Mouse (Mus musculus) cortical plate, adult 2 months (tissue): ENCODE data around the gene Krt88. TPM values are rescaled to one million over a fixed set of nuclear protein-coding genes. Genes with fewer than 3 reads are reported as not detected.

Source experiments
- H3K27ac ChIP-seq: fragments of 200-500 bp; 2 replicates; pipeline ENCODE4 v1.5.1; 2012; ENCODE audit warnings: low read length, control low read depth, inconsistent platforms; ENCODE audit not compliant: insufficient read depth
- H3K4me1 ChIP-seq: fragments of 200-500 bp; 2 replicates; pipeline ENCODE4 v1.6.1; 2011; ENCODE audit warnings: low read length; ENCODE audit not compliant: control insufficient read depth, insufficient read depth
- H3K4me3 ChIP-seq: fragments of 200-500 bp; 2 replicates; pipeline ENCODE4 v1.5.1; 2011; ENCODE audit warnings: mild to moderate bottlenecking, low read length, control low read depth; ENCODE audit not compliant: insufficient read depth
- CTCF ChIP-seq: fragments of 200-500 bp; IDR thresholded peaks from 2 replicates; pipeline ENCODE4 v1.5.1; 2011; ENCODE audit warnings: mild to moderate bottlenecking, control low read depth, low read length; ENCODE audit not compliant: insufficient read depth; ENCODE audit errors: extremely low read depth
- POLR2A ChIP-seq: fragments of 200-500 bp; IDR thresholded peaks from 2 replicates; pipeline ENCODE4 v1.6.1; 2011; ENCODE audit warnings: mild to moderate bottlenecking, low read length, control low read depth; ENCODE audit not compliant: insufficient read depth; ENCODE audit errors: extremely low read depth
- polyA plus RNA-seq: library from polyadenylated mRNA; depleted of rRNA; stranded (reverse); fragments of >200 nt; gene quantifications from 2 replicates; pipeline ENCODE4 v1.2.3, GENCODE M21; 2012

Gene Krt88
- polyA plus RNA-seq, 1 experiment: 0.13 TPM

GRCm38 (mm10) chr15:101469093-101469492 lies 21.5 kb downstream of the Krt88 start:
- no peak for TF ChIP-seq POLR2A
- TF ChIP-seq CTCF: no peak
- Histone ChIP-seq H3K4me3 (no peak overlapping the region), H3K4me1 (no peaks in the 10 kb centered on the region), H3K27ac (no peak overlapping the region)

GRCm38 (mm10) chr15:101472952-101473528 lies 25.5 kb downstream of the Krt88 start, which contains the start of gene Krt86:
TSS of gene Krt86 (plus strand) at chr15:101473478.
- Histone ChIP-seq H3K4me1 (no peaks in the 10 kb centered on the region), H3K4me3 (no peak within 1 kb of the TSS), H3K27ac (no peak within 1 kb of the TSS)
- TF ChIP-seq POLR2A (no peak), CTCF (no peak)

GRCm38 (mm10) chr15:101479007-101479665 lies 31.6 kb downstream of the Krt88 start:
- no peaks in the 10 kb centered on the region for H3K4me1 ChIP-seq
- TF ChIP-seq CTCF (peak; percentile 24; the same call in 1 of the 2 replicates), POLR2A (no peak)
- no peak overlapping the region; the same call in 1 of the 2 replicates for H3K4me3 ChIP-seq
- no peak overlapping the region for H3K27ac ChIP-seq

GRCm38 (mm10) chr15:101479666-101480060 lies 32.1 kb downstream of the Krt88 start:
- Histone ChIP-seq H3K4me3 (no peak overlapping the region; the same call in 1 of the 2 replicates), H3K4me1 (no peaks in the 10 kb centered on the region), H3K27ac (no peak overlapping the region)
- TF ChIP-seq CTCF (no peak), POLR2A (no peak)

- TF ChIP-seq POLR2A (no peak), CTCF (no peak)
- Histone ChIP-seq H3K27ac (no peak overlapping the region), H3K4me3 (no peak overlapping the region), H3K4me1 (no peaks in the 10 kb centered on the region; the same call in 1 of the 2 replicates)
These were observed 34.5 kb downstream of the Krt88 start for GRCm38 (mm10) chr15:101482056-101482455.

- H3K27ac ChIP-seq: no peak overlapping the region
- no peaks in the 10 kb centered on the region; the same call in 1 of the 2 replicates for H3K4me1 ChIP-seq
- TF ChIP-seq CTCF: no peak
- TF ChIP-seq POLR2A: no peak
These were observed 36.1 kb downstream of the Krt88 start for GRCm38 (mm10) chr15:101483646-101484045.

GRCm38 (mm10) chr15:101484939-101485338 lies 37.4 kb downstream of the Krt88 start:
- H3K27ac ChIP-seq: no peak overlapping the region
- TF ChIP-seq CTCF (no peak), POLR2A (no peak)
- H3K4me1 ChIP-seq: no peaks in the 10 kb centered on the region; the same call in 1 of the 2 replicates
- no peak overlapping the region for H3K4me3 ChIP-seq

More at GRCm38 (mm10) chr15:101483646-101484045, 36.1 kb downstream of the Krt88 start:
- H3K4me3 ChIP-seq: no peak overlapping the region

GRCm38 (mm10) chr15:101485911-101486635 lies 38.5 kb downstream of the Krt88 start:
- no peaks in the 10 kb centered on the region; the same call in 1 of the 2 replicates for H3K4me1 ChIP-seq
- TF ChIP-seq POLR2A: no peak
- TF ChIP-seq CTCF: no peak
- H3K4me3 ChIP-seq: no peak overlapping the region
- H3K27ac ChIP-seq: no peak overlapping the region

- no peak within 1 kb of the TSS for H3K27ac ChIP-seq
- no peak within 1 kb of the TSS for H3K4me3 ChIP-seq
- H3K4me1 ChIP-seq: no peaks in the 10 kb centered on the region
- TF ChIP-seq CTCF (no peak), POLR2A (no peak)
These were observed 43.9 kb downstream of the Krt88 start, which contains the start of gene Krt83 for GRCm38 (mm10) chr15:101491431-101491830. TSS of gene Krt83 (minus strand) at chr15:101491512.
